Mouse (Mus musculus) midbrain, embryonic 10.5 days (tissue): ENCODE measurements at regions not wholly inside any gene's neighbourhood (a gene's known extent, or its start where the extent isn't known, plus 50 kb on each side); places are given as distances from the start of the nearest gene placed in this dataset.

ENCODE experiments used
- DNase-seq: peaks from one replicate; pipeline ENCODE4 v3.0.0-alpha.2; 2017; ENCODE audit warnings: low spot score
- H3K27ac ChIP-seq: fragments of 300-500 bp; sonication (generic); replicated peaks from 2 replicates; pipeline ENCODE4 v1.5.1; 2016; ENCODE audit warnings: mild to moderate bottlenecking
- H3K27me3 ChIP-seq: fragments of 300-500 bp; sonication (generic); 2 replicates; pipeline ENCODE4 v1.6.1; 2016; ENCODE audit warnings: low read depth, mild to moderate bottlenecking; ENCODE audit not compliant: poor library complexity, severe bottlenecking
- H3K36me3 ChIP-seq: fragments of 300-500 bp; sonication (generic); 2 replicates; pipeline ENCODE4 v1.6.1; 2016; ENCODE audit warnings: mild to moderate bottlenecking, moderate library complexity
- H3K4me1 ChIP-seq: fragments of 300-500 bp; sonication (generic); 2 replicates; pipeline ENCODE4 v1.6.1; 2016
- H3K4me3 ChIP-seq: fragments of 300-500 bp; sonication (generic); 2 replicates; pipeline ENCODE4 v1.5.1; 2016; ENCODE audit warnings: mild to moderate bottlenecking, moderate library complexity
- H3K9me3 ChIP-seq: fragments of 300-500 bp; sonication (generic); replicated peaks from 2 replicates; pipeline ENCODE4 v1.6.1; 2016; ENCODE audit warnings: mild to moderate bottlenecking
- WGBS: fragments of 180-500 bp; shearing (Covaris S2); methylation state at CpG from one replicate; pipeline ENCODE4 v1.1.7; 2016; 5-methylcytosine and 5-hydroxymethylcytosine counted together

GRCm38 (mm10) chr3:57118016-57118415 lies 183.8 kb downstream of the Tm4sf1 start:
- H3K9me3 ChIP-seq = no peaks in the 10 kb centered on the region
- no peak for DNase-seq
- H3K36me3 ChIP-seq = no peaks in the 10 kb centered on the region
- no peaks in the 10 kb centered on the region for H3K27me3 ChIP-seq
- no peak overlapping the region for H3K4me3 ChIP-seq
- no peaks in the 10 kb centered on the region for H3K4me1 ChIP-seq
- H3K27ac ChIP-seq = no peak overlapping the region
- WGBS = 90% methylated on average over 1 of the region's 1 CpGs

GRCm38 (mm10) chr3:57102254-57102653 lies 199.5 kb downstream of the Tm4sf1 start:
- H3K9me3 ChIP-seq = no peaks in the 10 kb centered on the region
- no peaks in the 10 kb centered on the region for H3K4me1 ChIP-seq
- no peaks in the 10 kb centered on the region for H3K36me3 ChIP-seq
- 90% methylated on average over 2 of the region's 2 CpGs for WGBS
- H3K27ac ChIP-seq = no peak overlapping the region
- no peak overlapping the region for H3K4me3 ChIP-seq
- no peaks in the 10 kb centered on the region for H3K27me3 ChIP-seq
- DNase-seq = no peak

GRCm38 (mm10) chr3:57100515-57100914 lies 201.3 kb downstream of the Tm4sf1 start:
- no peaks in the 10 kb centered on the region for H3K4me1 ChIP-seq
- WGBS = 92% methylated on average over 1 of the region's 1 CpGs
- no peaks in the 10 kb centered on the region for H3K9me3 ChIP-seq
- H3K27me3 ChIP-seq = no peaks in the 10 kb centered on the region
- no peaks in the 10 kb centered on the region for H3K36me3 ChIP-seq
- DNase-seq = no peak
- H3K27ac ChIP-seq = no peak overlapping the region
- no peak overlapping the region for H3K4me3 ChIP-seq

GRCm38 (mm10) chr3:57094936-57095335 lies 206.9 kb downstream of the Tm4sf1 start:
- H3K9me3 ChIP-seq = no peaks in the 10 kb centered on the region
- H3K36me3 ChIP-seq = no peaks in the 10 kb centered on the region
- DNase-seq = no peak
- H3K27me3 ChIP-seq = no peaks in the 10 kb centered on the region
- H3K27ac ChIP-seq = no peak overlapping the region
- no peak overlapping the region for H3K4me3 ChIP-seq
- H3K4me1 ChIP-seq = no peaks in the 10 kb centered on the region
- 88% methylated on average over 3 of the region's 3 CpGs for WGBS

GRCm38 (mm10) chr3:57093201-57093940 lies 208.4 kb downstream of the Tm4sf1 start:
- Histone ChIP-seq H3K9me3 (no peaks in the 10 kb centered on the region), H3K27me3 (no peaks in the 10 kb centered on the region), H3K4me1 (no peaks in the 10 kb centered on the region), H3K4me3 (no peak overlapping the region), H3K27ac (no peak overlapping the region), H3K36me3 (no peaks in the 10 kb centered on the region)
- DNase-seq = no peak
- WGBS = 88% methylated on average over 1 of the region's 1 CpGs

- DNase-seq = no peak
- Histone ChIP-seq H3K27me3 (no peaks in the 10 kb centered on the region), H3K27ac (no peak overlapping the region), H3K4me1 (no peaks in the 10 kb centered on the region), H3K36me3 (no peaks in the 10 kb centered on the region), H3K4me3 (no peak overlapping the region), H3K9me3 (no peaks in the 10 kb centered on the region)
- 81% methylated on average over 1 of the region's 1 CpGs for WGBS
These were observed 227.3 kb downstream of the Tm4sf1 start for GRCm38 (mm10) chr3:57074516-57074915.

- Histone ChIP-seq H3K9me3 (no peaks in the 10 kb centered on the region), H3K4me1 (no peaks in the 10 kb centered on the region), H3K4me3 (no peak overlapping the region), H3K36me3 (no peaks in the 10 kb centered on the region), H3K27ac (no peak overlapping the region), H3K27me3 (no peaks in the 10 kb centered on the region)
- 84% methylated on average over 4 of the region's 4 CpGs for WGBS
- DNase-seq = no peak
These were observed 227.8 kb downstream of the Tm4sf1 start for GRCm38 (mm10) chr3:57073962-57074506.

- H3K4me3 ChIP-seq = no peak overlapping the region
- no peaks in the 10 kb centered on the region for H3K36me3 ChIP-seq
- no peak for DNase-seq
- no peak overlapping the region for H3K27ac ChIP-seq
- H3K9me3 ChIP-seq = no peaks in the 10 kb centered on the region
- no peaks in the 10 kb centered on the region for H3K27me3 ChIP-seq
- H3K4me1 ChIP-seq = no peaks in the 10 kb centered on the region
These were observed 268.8 kb downstream of the Tm4sf1 start for GRCm38 (mm10) chr3:57033021-57033420.

GRCm38 (mm10) chr3:57018171-57018570 lies 283.6 kb downstream of the Tm4sf1 start:
- H3K4me1 ChIP-seq = no peaks in the 10 kb centered on the region
- H3K9me3 ChIP-seq = no peaks in the 10 kb centered on the region
- no peak for DNase-seq
- H3K27ac ChIP-seq = no peak overlapping the region
- no peaks in the 10 kb centered on the region for H3K36me3 ChIP-seq
- no peaks in the 10 kb centered on the region for H3K27me3 ChIP-seq
- H3K4me3 ChIP-seq = no peak overlapping the region

- Histone ChIP-seq H3K4me1 (peaks cover 7% of the 10 kb centered on the region), H3K36me3 (no peaks in the 10 kb centered on the region), H3K4me3 (no peak overlapping the region), H3K27ac (peak overlapping the region; percentile 33; the same call in 1 of the 2 replicates), H3K9me3 (no peaks in the 10 kb centered on the region), H3K27me3 (no peaks in the 10 kb centered on the region)
- WGBS = 91% methylated on average over 2 of the region's 2 CpGs
- no peak for DNase-seq
These were observed 320.5 kb downstream of the Tm4sf1 start for GRCm38 (mm10) chr3:56981305-56981660.

GRCm38 (mm10) chr3:56980593-56981304 lies 321.0 kb downstream of the Tm4sf1 start:
- DNase-seq = no peak
- Histone ChIP-seq H3K4me1 (peaks cover 7% of the 10 kb centered on the region), H3K36me3 (no peaks in the 10 kb centered on the region), H3K9me3 (no peaks in the 10 kb centered on the region), H3K27me3 (no peaks in the 10 kb centered on the region), H3K27ac (no peak overlapping the region), H3K4me3 (no peak overlapping the region)
- 72% methylated on average over 3 of the region's 3 CpGs for WGBS

- Histone ChIP-seq H3K36me3 (no peaks in the 10 kb centered on the region), H3K4me1 (peaks cover 16% of the 10 kb centered on the region), H3K27ac (no peak overlapping the region), H3K4me3 (no peak overlapping the region), H3K9me3 (no peaks in the 10 kb centered on the region), H3K27me3 (no peaks in the 10 kb centered on the region)
- no peak for DNase-seq
- WGBS = 83% methylated on average over 1 of the region's 1 CpGs
These were observed 335.8 kb downstream of the Tm4sf1 start for GRCm38 (mm10) chr3:56966008-56966407.

- H3K27ac ChIP-seq = no peak overlapping the region
- peaks cover 16% of the 10 kb centered on the region for H3K4me1 ChIP-seq
- no peaks in the 10 kb centered on the region for H3K9me3 ChIP-seq
- 94% methylated on average over 2 of the region's 2 CpGs for WGBS
- H3K4me3 ChIP-seq = no peak overlapping the region
- no peak for DNase-seq
- no peaks in the 10 kb centered on the region for H3K27me3 ChIP-seq
- H3K36me3 ChIP-seq = no peaks in the 10 kb centered on the region
These were observed 336.3 kb downstream of the Tm4sf1 start for GRCm38 (mm10) chr3:56965444-56965843.
